Mouse (Mus musculus) liver, adult 2 months (tissue): ENCODE measurements at regions not wholly inside any gene's neighbourhood (a gene's known extent, or its start where the extent isn't known, plus 50 kb on each side); places are given as distances from the start of the nearest gene placed in this dataset.

Experiments used
- DNase-seq: peaks from one replicate; pipeline ENCODE4 v3.0.0-alpha.2; 2011; ENCODE audit warnings: low read depth, low spot score; ENCODE audit errors: extremely low read depth
- H3K27ac ChIP-seq: fragments of 200-500 bp; replicated peaks from 2 replicates; pipeline ENCODE4 v1.5.1; 2012; ENCODE audit warnings: low read depth, mild to moderate bottlenecking, control low read depth, inconsistent platforms, low read length; ENCODE audit not compliant: insufficient read depth
- H3K27me3 ChIP-seq: fragments of 200-500 bp; 2 replicates; pipeline ENCODE4 v1.6.1; 2012; ENCODE audit warnings: mild to moderate bottlenecking, moderate library complexity, low read length, inconsistent platforms; ENCODE audit not compliant: control insufficient read depth, insufficient read depth
- H3K36me3 ChIP-seq: fragments of 200-500 bp; 2 replicates; pipeline ENCODE4 v1.6.1; 2012; ENCODE audit warnings: low read length, inconsistent platforms; ENCODE audit not compliant: control insufficient read depth, insufficient read depth
- H3K4me1 ChIP-seq: fragments of 200-500 bp; 2 replicates; pipeline ENCODE4 v1.6.1; 2011; ENCODE audit warnings: low read length; ENCODE audit not compliant: control insufficient read depth, insufficient read depth
- H3K4me3 ChIP-seq: fragments of 200-500 bp; 2 replicates; pipeline ENCODE4 v1.5.1; 2011; ENCODE audit warnings: low read depth, mild to moderate bottlenecking, control low read depth, low read length, moderate library complexity; ENCODE audit not compliant: insufficient read depth
- H3K79me2 ChIP-seq: fragments of 200-500 bp; 2 replicates; pipeline ENCODE4 v1.6.1; 2012; ENCODE audit warnings: inconsistent platforms, mild to moderate bottlenecking, low read length, moderate library complexity; ENCODE audit not compliant: control insufficient read depth, insufficient read depth
- H3K9ac ChIP-seq: fragments of 200-500 bp; 2 replicates; pipeline ENCODE4 v1.6.1; 2012; ENCODE audit warnings: low read depth, mild to moderate bottlenecking, control low read depth, inconsistent platforms, low read length
- CTCF ChIP-seq: fragments of 200-500 bp; IDR thresholded peaks from 2 replicates; pipeline ENCODE4 v1.5.1; 2011; ENCODE audit warnings: low read depth, low read length, control low read depth
- POLR2A ChIP-seq: fragments of 200-500 bp; IDR thresholded peaks from 2 replicates; pipeline ENCODE4 v1.6.1; 2011; ENCODE audit warnings: low read length, control low read depth; ENCODE audit not compliant: insufficient read depth; ENCODE audit errors: extremely low read depth
- WGBS: fragments of 180-500 bp; shearing (Covaris S2); methylation state at CpG from one replicate; pipeline ENCODE4 v1.1.7; 2018; 5-methylcytosine and 5-hydroxymethylcytosine counted together

GRCm38 (mm10) chr10:46046890-46047414 lies 469.3 kb downstream of the Hace1 start:
- Histone ChIP-seq H3K27ac (no peak overlapping the region), H3K79me2 (no peaks in the 10 kb centered on the region), H3K4me3 (no peak overlapping the region), H3K4me1 (no peaks in the 10 kb centered on the region), H3K36me3 (no peaks in the 10 kb centered on the region), H3K9ac (no peak overlapping the region), H3K27me3 (no peaks in the 10 kb centered on the region)
- TF ChIP-seq CTCF: no peak
- no peak for TF ChIP-seq POLR2A
- no peak for DNase-seq
- 77% methylated on average over 8 of the region's 8 CpGs for WGBS

- WGBS: 71% methylated on average over 4 of the region's 4 CpGs
- no peaks in the 10 kb centered on the region for H3K4me1 ChIP-seq
- H3K27ac ChIP-seq: no peak overlapping the region
- no peak for DNase-seq
- H3K9ac ChIP-seq: no peak overlapping the region
- TF ChIP-seq CTCF: no peak
- TF ChIP-seq POLR2A: no peak
- no peaks in the 10 kb centered on the region for H3K79me2 ChIP-seq
- no peaks in the 10 kb centered on the region for H3K27me3 ChIP-seq
- H3K36me3 ChIP-seq: no peaks in the 10 kb centered on the region
- H3K4me3 ChIP-seq: no peak overlapping the region
These were observed 470.0 kb downstream of the Hace1 start for GRCm38 (mm10) chr10:46047591-46047990.

GRCm38 (mm10) chr10:46057362-46058198 lies 480.0 kb downstream of the Hace1 start:
- Histone ChIP-seq H3K9ac (no peak overlapping the region), H3K79me2 (no peaks in the 10 kb centered on the region), H3K27me3 (no peaks in the 10 kb centered on the region), H3K4me1 (no peaks in the 10 kb centered on the region), H3K27ac (no peak overlapping the region), H3K4me3 (no peak overlapping the region), H3K36me3 (no peaks in the 10 kb centered on the region)
- DNase-seq: peak; percentile 44
- 37% methylated on average over 14 of the region's 14 CpGs for WGBS
- TF ChIP-seq CTCF: peak; percentile 34
- no peak for TF ChIP-seq POLR2A

GRCm38 (mm10) chr10:46058199-46058472 lies 480.5 kb downstream of the Hace1 start:
- Histone ChIP-seq H3K79me2 (no peaks in the 10 kb centered on the region), H3K4me1 (no peaks in the 10 kb centered on the region), H3K4me3 (no peak overlapping the region), H3K27ac (no peak overlapping the region), H3K27me3 (no peaks in the 10 kb centered on the region), H3K9ac (no peak overlapping the region), H3K36me3 (no peaks in the 10 kb centered on the region)
- DNase-seq: no peak
- no peak for TF ChIP-seq POLR2A
- no peak for TF ChIP-seq CTCF
- 73% methylated on average over 5 of the region's 5 CpGs for WGBS

- no peaks in the 10 kb centered on the region for H3K79me2 ChIP-seq
- no peak overlapping the region for H3K9ac ChIP-seq
- TF ChIP-seq POLR2A (no peak), CTCF (no peak)
- no peak overlapping the region for H3K4me3 ChIP-seq
- DNase-seq: no peak
- H3K4me1 ChIP-seq: no peaks in the 10 kb centered on the region
- H3K36me3 ChIP-seq: no peaks in the 10 kb centered on the region
- no peak overlapping the region for H3K27ac ChIP-seq
- WGBS: 61% methylated on average over 3 of the region's 3 CpGs
- H3K27me3 ChIP-seq: no peaks in the 10 kb centered on the region
These were observed 481.7 kb downstream of the Hace1 start for GRCm38 (mm10) chr10:46059285-46059684.

- no peak for DNase-seq
- no peak overlapping the region for H3K4me3 ChIP-seq
- H3K79me2 ChIP-seq: no peaks in the 10 kb centered on the region
- WGBS: 86% methylated on average over 4 of the region's 4 CpGs
- no peak overlapping the region for H3K27ac ChIP-seq
- H3K36me3 ChIP-seq: no peaks in the 10 kb centered on the region
- H3K27me3 ChIP-seq: no peaks in the 10 kb centered on the region
- TF ChIP-seq CTCF (no peak), POLR2A (no peak)
- no peak overlapping the region for H3K9ac ChIP-seq
- H3K4me1 ChIP-seq: no peaks in the 10 kb centered on the region
These were observed 486.2 kb downstream of the Hace1 start for GRCm38 (mm10) chr10:46063831-46064230.
